Mouse (Mus musculus) layer of hippocampus, postnatal 10 days (tissue): Measurements from ENCODE around the gene Pxt1. TPM values are rescaled to one million over a fixed set of nuclear protein-coding genes. Genes with fewer than 3 reads are reported as not detected.

Experiments
- total RNA-seq, 2 experiments: library from RNA; stranded (reverse); gene quantifications; 2 replicates each; pipeline ENCODE4 v1.2.3; 2021

Gene Pxt1
- total RNA-seq, 2 experiments from 2014 or later = not detected

Other genes with a start within 250 kb of the Pxt1 start
- 1 to 10 TPM; 1.9 to 2.4 TPM for gene AC170998.1, start 217.8 kb downstream of the Pxt1 start, total RNA-seq
- gene Mapk13, start 174.5 kb downstream of the Pxt1 start, total RNA-seq = 1 to 10 TPM in 1 of 2 experiments, under 1 TPM in 1; 0.96 to 2.2 TPM
- 10 to 100 TPM; 37.2 to 37.7 TPM for gene Brpf3, start 142.8 kb downstream of the Pxt1 start, total RNA-seq
- gene Pnpla1, start 85.4 kb downstream of the Pxt1 start, total RNA-seq = under 1 TPM; 0.27 to 0.46 TPM
- 1 to 10 TPM; 4.7 to 5.1 TPM for gene 4930539E08Rik, start 28.5 kb downstream of the Pxt1 start, total RNA-seq
- 10 to 100 TPM; 73.4 to 78.0 TPM for gene Kctd20, start 8.1 kb upstream of the Pxt1 start, total RNA-seq
- 10 to 100 TPM; 55.9 to 63.8 TPM for gene Stk38, start 64.2 kb upstream of the Pxt1 start, total RNA-seq
- gene Srsf3, start 88.8 kb upstream of the Pxt1 start, total RNA-seq = 100 to 1,000 TPM; 179 to 207 TPM
- 10 to 100 TPM; 23.6 to 29.4 TPM for gene Cdkn1a, start 147.1 kb upstream of the Pxt1 start, total RNA-seq
- gene Rab44, start 170.3 kb upstream of the Pxt1 start, total RNA-seq = under 1 TPM; 0.13 to 0.59 TPM